Mouse (Mus musculus) fibroblast of lung, adult 2 months (primary cell): ENCODE results near the gene Tlnrd1.
"Not testable (repeated sequence)": the region's sequence is repeated elsewhere in the genome, so short reads cannot be mapped to it uniquely, and the experiment has no call there.

ENCODE experiments used
- DNase-seq: peaks from one replicate; pipeline ENCODE4 v3.0.0-alpha.2; 2011; ENCODE audit warnings: low read depth

Gene Tlnrd1

GRCm38 (mm10) chr7:83884021-83884658 lies at the start of gene Tlnrd1, which contains the start of gene Mesd:
Tlnrd1 (minus strand) TSS chr7:83884305.
Mesd (plus strand) TSS chr7:83884466.
- DNase-seq: peak; percentile 65

GRCm38 (mm10) chr7:83921637-83922036 lies 37.5 kb upstream of the Tlnrd1 start:
- no peak for DNase-seq

- no peak for DNase-seq
Measured at GRCm38 (mm10) chr7:83920241-83920640, 36.1 kb upstream of the Tlnrd1 start.

GRCm38 (mm10) chr7:83914566-83914965 lies 30.5 kb upstream of the Tlnrd1 start:
- DNase-seq: peak; percentile 65

GRCm38 (mm10) chr7:83913995-83914394 lies 29.9 kb upstream of the Tlnrd1 start:
- no peak for DNase-seq

- no peak for DNase-seq
Measured at GRCm38 (mm10) chr7:83913405-83913932, 29.4 kb upstream of the Tlnrd1 start.

GRCm38 (mm10) chr7:83911909-83912308 lies 27.8 kb upstream of the Tlnrd1 start:
- no peak for DNase-seq

- DNase-seq: no peak
Measured at GRCm38 (mm10) chr7:83904831-83905230, 20.7 kb upstream of the Tlnrd1 start.

- no peak for DNase-seq
Measured at GRCm38 (mm10) chr7:83902296-83903145, 18.4 kb upstream of the Tlnrd1 start.

GRCm38 (mm10) chr7:83901425-83901824 lies 17.3 kb upstream of the Tlnrd1 start:
- DNase-seq: no peak

- DNase-seq: no peak
Measured at GRCm38 (mm10) chr7:83900519-83900918, 16.4 kb upstream of the Tlnrd1 start.

- no peak for DNase-seq
Measured at GRCm38 (mm10) chr7:83898267-83898666, 14.2 kb upstream of the Tlnrd1 start.

GRCm38 (mm10) chr7:83896077-83896740 lies 12.1 kb upstream of the Tlnrd1 start:
- DNase-seq: no peak

- no peak for DNase-seq
Measured at GRCm38 (mm10) chr7:83894348-83894747, 10.2 kb upstream of the Tlnrd1 start.

GRCm38 (mm10) chr7:83892333-83892669 lies 8.2 kb upstream of the Tlnrd1 start:
- no peak for DNase-seq

- DNase-seq: peak; percentile 99
Measured at GRCm38 (mm10) chr7:83891433-83892332, 7.6 kb upstream of the Tlnrd1 start.

GRCm38 (mm10) chr7:83889946-83890345 lies 5.8 kb upstream of the Tlnrd1 start:
- DNase-seq: not testable (repeated sequence)

- peak; percentile 86 for DNase-seq
Measured at GRCm38 (mm10) chr7:83889383-83889782, 5.3 kb upstream of the Tlnrd1 start.

- DNase-seq: no peak
Measured at GRCm38 (mm10) chr7:83886366-83887129, 2.4 kb upstream of the Tlnrd1 start.

GRCm38 (mm10) chr7:83885835-83886234 lies 1.7 kb upstream of the Tlnrd1 start:
- DNase-seq: no peak
